Mouse (Mus musculus) cerebellum, postnatal 10 days (tissue): ENCODE data around the gene Clmp.
A peak's percentile ranks its signal among the peaks of the same experiment; 100 is the strongest.
"Not testable (repeated sequence)": the region's sequence is repeated elsewhere in the genome, so short reads cannot be mapped to it uniquely, and the experiment has no call there.

Experiments
- DNase-seq, 2 experiments: peaks; one replicate each; pipeline ENCODE4 v3.0.0; 2021; ENCODE audit warnings: mixed read lengths in 2 of 2

Clmp gene

DNA sequence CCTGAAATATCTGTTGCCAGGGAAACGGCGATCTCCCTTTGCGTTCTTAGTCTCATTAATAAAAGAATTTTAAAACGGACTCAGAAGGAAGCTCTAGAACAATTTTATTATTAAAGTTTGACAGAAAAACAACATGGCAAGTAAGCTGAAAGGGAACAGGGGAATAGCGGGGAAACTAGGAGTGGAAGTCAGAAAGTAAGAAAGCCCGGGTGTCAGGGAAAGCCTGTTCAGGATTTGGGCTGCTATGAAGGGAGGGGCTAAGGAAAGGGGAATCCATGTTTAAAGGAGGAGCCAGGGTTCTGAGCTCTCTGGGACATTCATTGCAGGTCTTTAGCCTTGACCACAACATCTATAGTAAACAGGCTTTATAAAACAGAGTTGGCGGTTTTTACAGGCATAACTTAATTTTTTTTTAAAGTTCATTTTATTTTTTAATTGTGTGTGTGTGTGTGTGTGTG lies 45.9 kb downstream of the Clmp start:
- DNase-seq: peak; percentile 56 to 69

DNA sequence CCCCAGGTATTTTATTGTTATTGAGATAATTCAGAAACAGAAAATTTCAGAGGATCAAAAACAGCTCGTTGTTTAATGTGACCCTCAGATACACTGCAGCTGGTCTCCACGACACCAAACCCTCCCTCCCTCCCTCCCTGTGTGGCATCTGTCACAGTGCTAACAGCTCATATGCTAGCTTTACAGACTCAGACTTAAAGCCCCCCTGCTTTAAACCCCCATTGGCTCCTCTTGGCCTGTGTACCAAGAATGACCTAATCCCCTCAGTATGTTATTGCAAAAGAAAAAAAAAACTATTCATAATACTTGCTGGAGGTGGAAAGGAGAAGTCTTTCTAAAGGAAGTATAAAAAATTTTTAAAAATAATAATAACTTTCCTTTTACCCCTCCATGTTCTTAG lies 46.5 kb downstream of the Clmp start:
- DNase-seq: peak; percentile 60 to 64

GRCm38 (mm10) chr9:40737117-40737516 lies 51.4 kb downstream of the Clmp start:
- DNase-seq: no peak

- DNase-seq: no peak
Observed at GRCm38 (mm10) chr9:40743525-40744034, 57.8 kb downstream of the Clmp start.

- no peak for DNase-seq
Observed at GRCm38 (mm10) chr9:40744233-40744632, 58.5 kb downstream of the Clmp start.

DNA sequence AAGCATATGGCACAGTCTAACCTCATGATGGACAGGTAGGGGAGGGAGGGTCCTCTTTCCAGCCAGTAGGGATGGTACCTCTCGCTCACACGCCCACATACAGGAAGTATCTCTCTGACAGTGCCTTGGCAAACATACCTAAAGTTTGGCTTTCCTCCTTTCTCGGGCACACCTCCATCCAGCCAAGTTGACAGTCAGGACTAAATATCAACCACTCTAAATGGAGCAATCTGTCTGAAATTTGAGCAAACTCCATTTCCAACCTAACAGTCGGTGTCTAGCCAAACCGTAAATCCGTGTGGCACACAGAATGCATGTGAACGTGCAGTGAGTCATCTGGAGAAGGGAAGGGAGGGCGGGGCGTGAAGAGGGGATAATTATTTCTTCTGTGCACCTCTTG lies 61.0 kb downstream of the Clmp start:
- DNase-seq: no peak

GRCm38 (mm10) chr9:40747249-40747648 lies 61.5 kb downstream of the Clmp start:
- DNase-seq: no peak

- peak; percentile 62 to 88 for DNase-seq
Observed at GRCm38 (mm10) chr9:40749832-40750620, 64.3 kb downstream of the Clmp start.

- peak; percentile 49 to 50 for DNase-seq
Observed at GRCm38 (mm10) chr9:40751749-40752148, 66.0 kb downstream of the Clmp start.

GRCm38 (mm10) chr9:40756401-40756800 lies 70.6 kb downstream of the Clmp start:
- peak; percentile 80 to 86 for DNase-seq

DNA sequence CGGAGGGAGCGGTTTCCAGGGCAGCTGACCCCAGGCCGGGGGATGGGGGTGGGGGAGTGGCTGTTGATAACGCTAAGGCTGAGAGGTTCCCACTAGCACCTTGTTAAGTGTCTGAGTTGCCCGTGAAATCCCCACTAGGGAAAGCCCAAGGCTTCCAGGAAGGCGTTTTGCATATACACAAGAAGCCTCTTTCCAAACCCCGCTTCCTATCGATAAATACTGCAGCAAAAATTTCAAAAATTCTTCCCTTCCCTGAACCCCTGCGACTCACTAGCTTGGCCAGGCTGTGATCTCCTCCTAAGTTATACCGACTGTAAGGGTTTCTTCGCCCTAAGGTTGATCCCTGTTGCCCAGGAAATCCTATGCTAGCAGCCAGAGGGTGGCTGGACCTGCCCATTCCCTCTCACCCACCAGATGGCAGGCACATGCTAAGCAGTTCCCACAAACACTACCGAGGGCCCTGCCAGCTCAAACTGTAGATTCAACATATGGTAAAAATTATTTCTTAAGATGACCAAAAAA lies 71.4 kb downstream of the Clmp start:
- DNase-seq: peak; percentile 85 to 88

- DNase-seq: peak; percentile 90 to 91
Observed at GRCm38 (mm10) chr9:40757685-40758270, 72.0 kb downstream of the Clmp start.

GRCm38 (mm10) chr9:40762354-40762753 lies 76.6 kb downstream of the Clmp start:
- no peak for DNase-seq

DNA sequence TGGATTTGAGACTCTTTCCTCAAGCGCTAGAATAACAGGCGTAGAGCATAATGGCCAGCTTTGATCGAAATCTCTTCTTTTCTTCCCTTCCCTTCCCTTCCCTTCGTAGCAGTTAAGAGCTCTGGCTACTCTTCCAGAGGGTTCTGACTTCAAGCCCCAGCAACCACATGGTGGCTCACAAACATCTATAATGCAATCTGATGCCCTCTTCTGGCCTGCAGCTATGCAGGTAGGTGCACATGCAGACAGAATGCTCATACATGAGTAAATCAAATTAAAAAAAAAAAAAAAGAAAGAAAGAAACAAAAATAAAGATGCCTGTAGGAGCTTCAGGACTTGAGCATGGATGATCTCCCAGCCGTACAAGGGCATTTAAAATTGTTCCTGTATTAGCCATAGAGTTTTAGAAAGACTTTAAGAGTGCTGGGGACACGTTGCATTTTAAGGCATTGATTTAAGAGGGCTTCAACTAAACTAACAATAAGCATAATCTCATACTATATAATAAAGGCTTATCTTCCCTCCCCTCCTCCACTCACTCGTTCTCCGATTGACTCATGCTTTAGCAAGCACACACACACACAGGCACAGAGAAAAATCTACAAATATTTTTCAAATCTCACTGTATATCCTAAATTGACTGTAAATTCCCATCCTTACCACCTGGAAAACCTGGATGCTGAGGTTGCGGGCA lies 79.3 kb downstream of the Clmp start:
- DNase-seq: no peak

DNA sequence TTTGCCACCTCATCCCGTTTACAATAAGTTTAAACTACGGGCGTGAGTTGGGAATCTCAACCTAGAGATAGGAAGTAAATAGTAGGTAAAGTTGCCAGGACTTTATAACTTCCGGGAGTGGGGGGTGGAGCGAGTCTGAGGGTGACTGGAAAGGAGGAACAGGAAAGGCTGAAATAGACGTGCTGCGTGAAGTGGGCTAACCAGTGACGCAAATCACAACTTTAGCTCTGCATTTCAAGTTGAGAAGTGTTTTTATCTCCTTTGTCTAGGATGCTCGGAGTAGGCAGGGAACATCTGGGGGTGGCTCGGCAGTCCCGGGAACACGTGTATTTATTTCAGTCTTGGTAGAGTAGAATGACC lies 79.8 kb downstream of the Clmp start:
- no peak for DNase-seq

- DNase-seq: no peak
Observed at GRCm38 (mm10) chr9:40766058-40766605, 80.4 kb downstream of the Clmp start.

DNA sequence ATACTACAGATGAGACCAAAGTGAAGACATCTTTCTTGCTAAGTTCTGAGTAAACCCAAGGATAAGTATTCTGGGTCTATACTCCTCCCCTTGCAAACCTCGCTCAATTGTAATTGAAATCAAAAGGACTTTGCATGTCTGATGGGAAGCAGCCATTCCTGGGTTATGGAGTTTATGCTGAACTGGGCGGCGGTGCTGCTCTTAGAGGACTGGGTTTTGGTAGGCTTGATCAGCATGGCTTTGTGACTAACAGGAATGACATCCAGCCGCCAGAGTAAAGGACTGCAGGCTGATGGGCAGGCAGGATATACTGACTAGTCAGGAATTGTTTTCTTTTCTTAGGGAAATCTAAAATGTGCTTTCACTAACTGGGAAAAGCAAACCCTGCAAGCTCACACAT lies 82.2 kb downstream of the Clmp start:
- DNase-seq: no peak

GRCm38 (mm10) chr9:40772246-40772645 lies 86.5 kb downstream of the Clmp start:
- DNase-seq: peak; percentile 91 to 93

DNA sequence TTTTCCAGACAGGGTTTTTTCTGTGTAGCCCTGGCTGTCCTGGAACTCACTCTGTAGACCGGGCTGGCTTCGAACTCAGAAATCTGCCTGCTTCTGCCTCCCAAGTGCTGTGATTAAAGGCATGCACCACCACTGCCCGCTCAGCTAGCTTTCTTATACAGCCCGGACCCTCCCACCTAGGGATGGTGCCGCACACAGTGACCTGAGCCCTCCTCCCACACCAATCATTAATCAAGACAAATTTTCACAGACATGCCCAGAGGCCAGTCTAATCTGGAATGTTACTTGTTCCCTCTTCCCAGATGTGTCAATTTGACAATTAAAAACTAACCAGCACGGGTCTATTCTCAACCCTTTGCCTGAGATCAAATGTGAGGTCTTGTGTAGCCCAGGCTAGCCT lies 87.4 kb downstream of the Clmp start:
- not testable (repeated sequence) for DNase-seq

- DNase-seq: no peak
Observed at GRCm38 (mm10) chr9:40773869-40774268, 88.1 kb downstream of the Clmp start.

DNA sequence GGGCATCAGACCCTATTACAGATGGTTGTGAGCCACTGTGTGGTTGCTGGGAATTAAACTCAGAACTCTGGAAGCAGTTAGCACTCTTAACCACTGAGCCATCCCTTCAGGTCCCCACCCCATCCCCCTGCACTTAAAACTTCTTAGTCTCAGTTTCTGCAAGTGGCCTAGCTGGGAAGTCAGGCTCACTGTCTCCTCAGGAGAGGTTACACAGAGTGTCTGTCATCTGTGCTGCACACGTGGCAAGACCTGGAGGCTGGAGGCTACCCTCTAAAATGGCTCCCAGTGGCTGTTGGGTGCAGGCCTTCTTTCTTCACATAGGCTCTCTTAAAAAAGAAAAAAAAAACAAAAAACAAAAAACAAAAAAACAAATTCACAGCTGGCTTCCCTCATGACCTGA lies 90.3 kb downstream of the Clmp start:
- DNase-seq: no peak

GRCm38 (mm10) chr9:40776459-40777248 lies 90.9 kb downstream of the Clmp start:
- DNase-seq: no peak
